Mouse (Mus musculus) heart, postnatal 0 days (tissue): ENCODE measurements around the gene Olfr449. TPM values are rescaled to one million over a fixed set of nuclear protein-coding genes. Genes with fewer than 3 reads are reported as not detected.
A peak's percentile ranks its signal among the peaks of the same experiment; 100 is the strongest.

Experiments used
- ATAC-seq: fragments of 200-750 bp; cut with Nextera tagmentation; 2 replicates; pipeline ENCODE4 v1.8.0; 2017; ENCODE audit warnings: low read depth, moderate number of reproducible peaks, moderate library complexity; ENCODE audit not compliant: insufficient read depth
- DNase-seq: peaks from one replicate; pipeline ENCODE4 v3.0.0-alpha.2; 2016; ENCODE audit warnings: low spot score
- H3K27ac ChIP-seq: fragments of 300-500 bp; sonication (generic); 2 replicates; pipeline ENCODE4 v1.5.1; 2014; ENCODE audit warnings: low read depth, mild to moderate bottlenecking
- H3K27me3 ChIP-seq: fragments of 300-500 bp; sonication (generic); 2 replicates; pipeline ENCODE4 v1.6.1; 2014; ENCODE audit warnings: low read length, mixed read lengths; ENCODE audit not compliant: control insufficient read depth, insufficient read depth
- H3K36me3 ChIP-seq: fragments of 300-500 bp; sonication (generic); replicated peaks from 2 replicates; pipeline ENCODE4 v1.6.1; 2014; ENCODE audit warnings: low read length, mixed read lengths; ENCODE audit not compliant: control insufficient read depth, insufficient read depth
- H3K4me1 ChIP-seq: fragments of 300-500 bp; sonication (generic); 2 replicates; pipeline ENCODE4 v1.6.1; 2014; ENCODE audit warnings: antibody characterized with exemption; ENCODE audit not compliant: control insufficient read depth, insufficient read depth
- H3K4me2 ChIP-seq: fragments of 300-500 bp; sonication (generic); 2 replicates; pipeline ENCODE4 v1.6.1; 2014; ENCODE audit warnings: low read depth, mild to moderate bottlenecking, low read length, moderate library complexity
- H3K4me3 ChIP-seq: fragments of 300-500 bp; sonication (generic); 2 replicates; pipeline ENCODE4 v1.5.1; 2014; ENCODE audit warnings: low read depth, low read length
- H3K9ac ChIP-seq: fragments of 300-500 bp; sonication (generic); replicated peaks from 2 replicates; pipeline ENCODE4 v1.6.1; 2014; ENCODE audit warnings: low read depth, low read length, mixed read lengths
- H3K9me3 ChIP-seq: fragments of 300-500 bp; sonication (generic); replicated peaks from 2 replicates; pipeline ENCODE4 v1.6.1; 2016; ENCODE audit warnings: low read length; ENCODE audit not compliant: control insufficient read depth
- CTCF ChIP-seq: IDR thresholded peaks from 2 replicates; pipeline ENCODE4 v1.5.1; 2016; ENCODE audit warnings: antibody characterized with exemption, control low read depth, low read depth
- EP300 ChIP-seq: IDR thresholded peaks from 2 replicates; pipeline ENCODE4 v1.6.1; 2016; ENCODE audit warnings: antibody characterized with exemption, low read depth
- WGBS: fragments of 180-500 bp; shearing (Covaris S2); extraction: QIAGEN DNeasy Blood & Tissue Kit; methylation state at CpG from one replicate; pipeline ENCODE4 v1.1.7; 2014; 5-methylcytosine and 5-hydroxymethylcytosine counted together
- polyA plus RNA-seq: library from polyadenylated mRNA; unstranded; fragments of >200 nt; fragmentation: Nextera tagmentation; extraction: Ambion mirVana; gene quantifications from 2 replicates; pipeline ENCODE4 v1.2.1, GENCODE M21; 2015
- total RNA-seq: library from RNA; depleted of rRNA; stranded (reverse); fragments of >200 nt; gene quantifications from 2 replicates; pipeline ENCODE4 v1.2.3, GENCODE M21; 2014; ENCODE audit warnings: low replicate concordance; rRNA removed

Olfr449 gene
- total and polyA plus RNA-seq, 2 experiments from 2014 or later, result not detected

DNA sequence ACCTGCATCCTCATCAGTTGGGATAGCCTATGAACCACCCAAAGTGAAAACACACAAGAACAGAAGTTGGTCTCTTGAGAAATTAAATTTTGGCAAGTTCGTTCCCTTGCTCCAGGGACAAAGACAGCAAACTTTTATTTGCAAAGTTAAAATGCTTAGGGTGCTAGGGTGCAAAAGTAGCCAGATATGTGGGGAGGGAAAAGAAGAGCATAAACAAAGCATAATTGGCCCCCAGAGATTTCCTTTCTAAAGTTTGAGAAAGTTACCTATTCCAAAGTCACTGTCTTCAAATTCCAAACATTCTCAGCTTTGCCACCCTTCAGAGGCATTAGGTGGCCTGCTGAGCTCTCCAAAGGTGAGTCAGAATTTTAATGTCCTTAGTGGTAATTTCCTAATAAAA lies 22.5 kb upstream of the Olfr449 start, which contains the start of gene Olfr450:
TSS of gene Olfr450 (plus strand) at position 301 of the 400 bp plus-strand sequence.
- no peak within 1 kb of the TSS for H3K4me3 ChIP-seq
- 72% methylated on average over 1 of the region's 1 CpGs for WGBS
- no peak for DNase-seq
- no peaks in the 10 kb centered on the region for H3K9me3 ChIP-seq
- TF ChIP-seq CTCF (no peak), EP300 (no peak)
- no peak within 1 kb of the TSS for H3K27ac ChIP-seq
- H3K4me2 ChIP-seq, result no peak within 1 kb of the TSS
- no peak within 1 kb of the TSS for H3K9ac ChIP-seq
- no peaks in the 10 kb centered on the region for H3K4me1 ChIP-seq
- no peaks in the 10 kb centered on the region for H3K27me3 ChIP-seq
- no peak for ATAC-seq
- H3K36me3 ChIP-seq, result no peaks in the 10 kb centered on the region

DNA sequence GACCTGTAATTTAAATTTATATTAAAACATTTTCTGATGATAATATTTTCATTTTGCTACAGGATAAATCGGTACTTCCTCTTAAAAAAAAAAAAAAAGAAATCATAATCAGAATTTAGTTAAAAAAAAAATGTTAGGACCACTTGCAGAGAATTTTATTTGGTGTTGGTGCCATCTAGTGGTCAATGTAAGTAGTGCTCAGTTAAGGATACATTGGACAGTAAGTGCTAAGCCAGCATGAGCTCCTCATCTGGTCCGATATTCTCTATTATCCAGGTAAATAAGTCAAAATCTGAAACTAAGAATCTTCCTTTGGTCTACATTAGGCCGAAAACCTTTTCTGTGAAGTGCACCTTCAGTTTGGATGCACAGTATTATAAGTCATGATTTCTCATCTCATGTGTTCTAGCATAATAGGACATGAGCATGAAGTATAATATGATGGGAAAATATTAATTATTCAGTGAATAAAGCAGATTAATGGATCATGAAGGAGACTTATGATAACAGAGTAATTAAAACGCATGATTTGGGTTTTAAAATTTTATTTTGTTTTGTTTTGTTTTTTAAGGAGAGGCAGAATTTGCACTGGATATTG lies 26.1 kb downstream of the Olfr449 start:
- no peaks in the 10 kb centered on the region for H3K36me3 ChIP-seq
- TF ChIP-seq CTCF, result peak; percentile 59
- TF ChIP-seq EP300, result no peak

DNA sequence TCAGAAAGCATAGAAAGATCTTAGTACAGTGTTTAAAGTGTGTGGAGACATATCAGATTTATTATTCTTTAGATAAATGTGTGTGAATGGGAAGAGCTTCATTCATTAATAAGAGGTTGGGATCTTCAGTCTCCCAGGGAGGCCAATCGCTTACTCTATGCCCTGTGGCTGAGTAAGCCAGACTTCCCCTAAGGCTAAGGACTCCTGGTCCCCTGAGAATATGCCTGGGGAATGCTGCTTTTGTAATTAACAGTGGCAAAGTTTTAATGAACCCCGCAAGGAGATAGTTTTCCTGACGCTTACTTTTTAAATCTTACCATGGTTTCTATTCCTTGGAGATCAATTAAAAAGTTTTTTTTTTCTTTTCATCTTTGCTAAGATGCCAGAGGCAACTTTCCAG lies 35.5 kb downstream of the Olfr449 start:
- 78% methylated on average over 3 of the region's 3 CpGs for WGBS
- Histone ChIP-seq H3K27me3 (no peaks in the 10 kb centered on the region), H3K9me3 (no peaks in the 10 kb centered on the region), H3K9ac (no peak overlapping the region), H3K36me3 (no peaks in the 10 kb centered on the region), H3K4me2 (no peak overlapping the region), H3K4me1 (no peaks in the 10 kb centered on the region), H3K4me3 (no peak overlapping the region), H3K27ac (no peak overlapping the region)
- no peak for DNase-seq
- no peak for ATAC-seq
- TF ChIP-seq EP300 (no peak), CTCF (no peak)

More for the DNA sequence above, 26.1 kb downstream of the Olfr449 start:
- no peak overlapping the region for H3K27ac ChIP-seq
- DNase-seq (peak; percentile 18), ATAC-seq (no peak)
- no peak overlapping the region for H3K4me2 ChIP-seq
- H3K9ac ChIP-seq, result no peak overlapping the region
- no peak overlapping the region for H3K4me3 ChIP-seq
- H3K9me3 ChIP-seq, result no peaks in the 10 kb centered on the region
- no peaks in the 10 kb centered on the region for H3K4me1 ChIP-seq
- no peaks in the 10 kb centered on the region for H3K27me3 ChIP-seq
- 9% methylated on average over 4 of the region's 4 CpGs for WGBS

DNA sequence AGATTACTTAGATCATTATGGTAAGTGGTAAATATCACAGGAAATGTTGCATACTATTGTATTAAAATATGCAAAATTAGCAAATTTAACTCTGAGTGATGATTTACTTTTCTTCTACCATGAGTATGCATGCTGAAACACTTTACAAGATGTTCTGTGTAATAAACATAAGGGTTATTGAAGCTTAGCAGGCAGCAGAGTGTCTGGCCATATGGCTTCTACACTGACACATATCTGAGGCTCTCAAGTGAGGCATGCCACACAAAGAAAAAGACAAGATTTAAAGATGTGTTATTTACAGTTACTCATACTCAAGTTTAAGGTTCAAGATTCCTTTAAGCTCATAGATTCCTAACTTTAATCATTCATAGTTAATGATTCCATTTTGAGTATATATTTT lies 42.1 kb downstream of the Olfr449 start:
- H3K4me2 ChIP-seq, result no peak overlapping the region
- DNase-seq (no peak), ATAC-seq (no peak)
- H3K9me3 ChIP-seq, result 0 out of 2 replicates have a peak, but pooled peaks cover 3% of the 10 kb centered on the region
- TF ChIP-seq EP300 (no peak), CTCF (no peak)
- no peaks in the 10 kb centered on the region for H3K27me3 ChIP-seq
- H3K27ac ChIP-seq, result no peak overlapping the region
- H3K36me3 ChIP-seq, result no peaks in the 10 kb centered on the region
- no peaks in the 10 kb centered on the region for H3K4me1 ChIP-seq
- H3K4me3 ChIP-seq, result no peak overlapping the region
- H3K9ac ChIP-seq, result no peak overlapping the region

Other genes starting within 250 kb of the Olfr449 start
- not detected in 2 replicates for gene Tcaf3, start 236.7 kb upstream of the Olfr449 start, total RNA-seq
- not detected in 2 replicates for gene Tcaf3, start 236.7 kb upstream of the Olfr449 start, polyA plus RNA-seq
- 2.0 and 2.7 TPM in 2 replicates for gene Tcaf2, start 189.1 kb upstream of the Olfr449 start, total RNA-seq
- 1.2 and 1.5 TPM in 2 replicates for gene Tcaf2, start 189.1 kb upstream of the Olfr449 start, polyA plus RNA-seq
- 35.7 and 45.1 TPM in 2 replicates for gene Tcaf1, start 124.3 kb upstream of the Olfr449 start, total RNA-seq
- gene Tcaf1, start 124.3 kb upstream of the Olfr449 start, polyA plus RNA-seq, result 23.9 and 24.8 TPM in 2 replicates
- gene Olfr453, start 95.0 kb upstream of the Olfr449 start, total RNA-seq, result not detected in 2 replicates
- gene Olfr453, start 95.0 kb upstream of the Olfr449 start, polyA plus RNA-seq, result not detected in 2 replicates
- not detected in 2 replicates for gene Olfr38, start 78.0 kb upstream of the Olfr449 start, total RNA-seq
- not detected in 2 replicates for gene Olfr38, start 78.0 kb upstream of the Olfr449 start, polyA plus RNA-seq
- not detected in 2 replicates for gene Olfr452, start 49.3 kb upstream of the Olfr449 start, total RNA-seq
- not detected in 2 replicates for gene Olfr452, start 49.3 kb upstream of the Olfr449 start, polyA plus RNA-seq
- not detected in 2 replicates for gene Olfr450, start 22.4 kb upstream of the Olfr449 start, total RNA-seq
- gene Olfr450, start 22.4 kb upstream of the Olfr449 start, polyA plus RNA-seq, result not detected in 2 replicates
- not detected in 2 replicates for gene Olfr448, start 56.1 kb downstream of the Olfr449 start, total RNA-seq
- not detected in 2 replicates for gene Olfr448, start 56.1 kb downstream of the Olfr449 start, polyA plus RNA-seq
- gene Olfr447, start 74.5 kb downstream of the Olfr449 start, total RNA-seq, result not detected in 2 replicates
- gene Olfr447, start 74.5 kb downstream of the Olfr449 start, polyA plus RNA-seq, result not detected in 2 replicates
- not detected in 2 replicates for gene Olfr446, start 87.0 kb downstream of the Olfr449 start, total RNA-seq
- gene Olfr446, start 87.0 kb downstream of the Olfr449 start, polyA plus RNA-seq, result not detected in 2 replicates
- gene Olfr444, start 114.7 kb downstream of the Olfr449 start, total RNA-seq, result not detected in 2 replicates
- not detected in 2 replicates for gene Olfr444, start 114.7 kb downstream of the Olfr449 start, polyA plus RNA-seq